Mouse (Mus musculus): Measurements from ENCODE around the gene Dbt. TPM values are rescaled to one million over a fixed set of nuclear protein-coding genes. Genes with fewer than 3 reads are reported as not detected.

The Dbt gene
- polyA plus RNA-seq (2017; shearing (Covaris generic)) = 10 to 100 TPM; 11.4 to 15.9 TPM

GRCm38 (mm10) chr3:116512904-116513716, at the start of gene Dbt:
TSS of gene Dbt (plus strand) at chr3:116513070.

DNA sequence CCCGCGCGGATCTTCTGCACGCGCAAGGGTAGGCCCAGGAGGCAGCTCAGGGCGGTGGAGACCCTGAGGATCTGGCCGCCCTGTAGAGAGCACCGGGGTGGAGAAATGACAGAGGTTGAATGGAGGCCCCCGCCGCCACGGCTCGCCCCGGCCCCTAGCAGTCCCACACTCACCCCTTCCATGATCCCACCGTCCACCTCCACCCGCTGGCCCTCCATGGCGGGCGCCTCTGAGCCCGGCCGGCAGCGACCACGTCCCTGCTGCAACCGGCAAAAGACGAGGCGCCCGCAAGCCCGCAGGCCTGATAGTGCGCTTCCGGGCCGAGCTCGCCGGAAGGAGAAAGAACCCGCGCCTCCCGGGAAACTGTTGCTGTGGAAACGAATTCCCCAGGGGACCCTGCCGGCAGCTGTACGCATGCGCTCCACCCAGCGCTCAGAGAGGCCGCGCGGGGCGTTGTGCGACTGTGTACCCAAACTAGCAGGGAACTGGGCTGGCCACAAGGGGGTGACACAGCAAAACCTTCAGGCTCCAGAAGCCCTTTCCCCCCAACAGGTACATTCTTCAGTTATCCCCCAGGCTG, 5.0 kb upstream of the Dbt start, which contains the start of gene Rtca:
Rtca (minus strand) TSS at position 437 of the 580 bp plus-strand sequence.

DNA sequence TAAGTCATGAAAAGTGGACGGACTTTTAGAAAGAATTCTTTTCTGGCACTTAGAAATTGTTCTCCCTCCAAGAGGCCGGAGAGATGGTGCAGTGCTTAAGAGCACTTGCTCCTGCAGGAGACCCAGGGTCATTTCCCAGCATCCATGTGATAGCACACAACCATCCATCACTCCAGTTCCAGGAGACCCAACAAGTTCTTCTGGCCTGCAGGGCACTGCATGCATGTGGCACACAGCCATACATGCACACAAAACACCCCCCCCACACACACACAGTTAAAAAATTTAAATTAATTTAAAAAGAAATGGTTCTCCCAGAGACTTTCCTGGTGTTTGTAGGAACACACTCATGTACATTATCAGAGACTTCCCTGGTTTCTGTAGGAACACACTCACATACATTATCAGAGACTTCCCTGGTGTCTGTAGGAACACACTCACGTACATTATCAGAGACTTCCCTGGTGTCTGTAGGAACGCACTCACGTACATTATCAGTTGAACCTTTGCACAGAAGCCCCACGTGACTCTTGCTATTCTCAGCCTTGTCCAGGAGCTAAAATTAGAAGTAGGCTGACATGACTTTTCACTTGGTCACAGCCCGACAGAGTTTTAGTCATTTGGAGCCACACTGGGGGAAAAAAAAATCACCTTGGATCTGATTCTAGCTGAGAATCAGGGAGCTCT, 49.7 kb downstream of the Dbt start, which contains the start of gene Lrrc39:
Lrrc39 (plus strand) TSS at position 566 of the 687 bp plus-strand sequence.

DNA sequence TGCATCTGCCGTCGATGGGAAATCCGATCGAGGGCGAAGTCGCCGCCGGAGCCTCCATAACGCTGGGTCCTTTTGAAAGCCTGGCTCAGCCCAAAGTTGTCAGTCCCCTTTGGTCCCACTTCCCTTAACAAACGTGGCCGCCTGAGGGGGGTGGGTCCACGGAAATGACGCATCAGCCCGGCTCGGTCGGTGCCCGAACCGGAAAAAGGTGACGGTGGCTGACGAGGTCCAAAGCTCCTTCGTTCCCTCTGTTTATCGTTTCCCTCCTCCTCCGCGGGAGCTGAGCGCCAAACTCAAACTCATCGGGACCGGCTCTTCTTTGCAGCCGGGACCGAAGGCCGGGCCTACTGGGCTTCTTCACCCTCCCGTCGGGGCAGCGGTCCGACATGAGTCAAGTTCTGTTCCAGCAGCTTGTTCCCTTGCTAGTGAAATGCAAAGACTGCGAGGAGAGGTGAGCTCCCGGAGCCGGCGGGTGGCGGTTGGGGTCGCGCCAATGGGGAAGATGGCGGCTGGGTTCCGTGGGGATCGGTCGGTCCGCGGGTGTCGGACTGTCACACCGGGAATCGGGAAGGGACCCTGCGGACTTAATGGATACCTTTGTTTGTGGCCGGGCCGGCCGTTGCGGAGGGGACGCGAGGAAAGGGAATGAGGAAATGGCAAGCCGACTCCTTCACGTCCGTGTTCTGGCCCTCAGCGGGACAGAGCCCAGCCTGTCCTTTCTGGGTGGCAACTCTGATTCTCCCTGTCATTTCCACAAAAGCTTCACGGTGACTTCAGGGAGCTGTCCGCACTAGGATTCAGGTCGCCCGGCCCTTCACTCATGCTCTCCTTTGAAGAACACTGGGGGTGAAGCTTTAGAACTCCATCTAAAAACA, 82.1 kb downstream of the Dbt start, which contains the start of gene Sass6:
Sass6 (plus strand) TSS at position 255 of the 875 bp plus-strand sequence.

Other genes starting within 250 kb of the Dbt start
- 10 to 100 TPM; 24.7 to 27.3 TPM for gene Cdc14a, start 89.0 kb upstream of the Dbt start, polyA plus RNA-seq (2017; shearing (Covaris generic))
- 10 to 100 TPM; 34.2 to 50.2 TPM for gene Rtca, start 4.9 kb upstream of the Dbt start, polyA plus RNA-seq (2017; shearing (Covaris generic))
- under 1 TPM; 0.42 to 0.79 TPM for gene Lrrc39, start 49.9 kb downstream of the Dbt start, polyA plus RNA-seq (2017; shearing (Covaris generic))
- 10 to 100 TPM in 1 of 2 experiments, 1 to 10 TPM in 1; 6.6 to 13.1 TPM for gene Sass6, start 81.9 kb downstream of the Dbt start, polyA plus RNA-seq (2017; shearing (Covaris generic))
- gene Trmt13, start 101.5 kb downstream of the Dbt start, polyA plus RNA-seq (2017; shearing (Covaris generic)) = 10 to 100 TPM; 28.3 to 42.7 TPM
- gene Mfsd14a, start 149.6 kb downstream of the Dbt start, polyA plus RNA-seq (2017; shearing (Covaris generic)) = 100 to 1,000 TPM; 106 to 107 TPM
- gene Gm43191, start 168.2 kb downstream of the Dbt start, polyA plus RNA-seq (2017; shearing (Covaris generic)) = not detected
- 10 to 100 TPM; 22.3 to 27.0 TPM for gene Slc35a3, start 199.8 kb downstream of the Dbt start, polyA plus RNA-seq (2017; shearing (Covaris generic))